Mouse (Mus musculus): ENCODE results near the gene Dph7.

Gene Dph7

DNA sequence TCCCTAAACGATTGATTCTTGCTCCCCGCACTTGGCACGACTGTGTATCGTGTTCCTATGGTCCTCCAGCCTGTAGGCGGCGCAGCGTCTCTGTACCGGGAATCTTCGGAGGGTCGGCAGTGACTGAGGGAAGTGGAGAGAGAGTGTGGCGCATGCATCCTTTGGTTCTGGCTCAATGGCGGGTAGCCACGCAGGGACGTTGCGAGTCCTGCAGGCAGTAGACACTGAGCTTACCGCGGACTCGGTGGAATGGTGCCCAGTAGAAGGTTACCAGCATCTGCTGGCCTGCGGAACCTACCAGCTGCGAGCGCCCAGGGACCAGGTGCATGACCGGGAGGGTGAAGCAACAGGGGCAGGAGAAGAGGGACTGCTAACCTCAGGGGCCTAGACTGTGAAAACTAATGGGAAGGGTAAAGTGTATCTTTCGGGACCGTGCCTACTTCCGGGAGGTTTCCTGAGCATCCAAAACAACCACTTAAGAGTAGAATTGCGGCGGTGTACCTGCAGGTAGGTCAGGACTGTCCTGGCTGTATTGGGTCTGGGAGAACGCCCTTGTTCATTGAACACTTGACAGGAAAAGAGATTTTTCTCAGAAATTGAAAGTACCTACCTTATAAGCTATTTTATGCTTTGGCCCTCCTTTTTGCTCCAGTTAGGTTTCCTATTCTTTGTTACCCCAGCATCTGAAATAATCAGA, at the start of gene Dph7:
Gene Dph7 (plus strand): TSS at position 97 of the 697 bp plus-strand sequence.
- peak; percentile 92 for DNase-seq (ENCODE audit: low read depth, low spot score)

DNA sequence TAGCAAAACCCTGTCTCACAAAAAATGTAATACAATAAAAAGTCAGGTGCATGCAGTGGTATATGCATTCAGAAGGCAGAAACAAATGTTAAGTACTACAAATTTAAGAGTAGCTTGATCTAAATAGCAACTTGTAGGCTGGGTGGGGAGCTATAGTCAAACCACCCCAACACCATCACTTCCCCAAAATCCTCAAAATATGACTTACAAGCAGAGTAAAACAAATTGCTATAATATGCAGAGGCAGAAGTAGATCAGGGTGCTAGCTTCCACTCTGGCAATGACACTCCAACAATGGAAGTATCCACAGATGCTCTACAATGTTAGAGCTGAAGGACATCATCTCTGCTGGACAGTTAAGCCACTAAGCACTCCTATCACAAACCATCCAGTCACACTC, 49.6 kb upstream of the Dph7 start:
- DNase-seq (ENCODE audit: low read depth, low spot score): no peak

GRCm38 (mm10) chr2:24914762-24915161, 47.4 kb upstream of the Dph7 start:
- DNase-seq (ENCODE audit: low read depth, low spot score): no peak

DNA sequence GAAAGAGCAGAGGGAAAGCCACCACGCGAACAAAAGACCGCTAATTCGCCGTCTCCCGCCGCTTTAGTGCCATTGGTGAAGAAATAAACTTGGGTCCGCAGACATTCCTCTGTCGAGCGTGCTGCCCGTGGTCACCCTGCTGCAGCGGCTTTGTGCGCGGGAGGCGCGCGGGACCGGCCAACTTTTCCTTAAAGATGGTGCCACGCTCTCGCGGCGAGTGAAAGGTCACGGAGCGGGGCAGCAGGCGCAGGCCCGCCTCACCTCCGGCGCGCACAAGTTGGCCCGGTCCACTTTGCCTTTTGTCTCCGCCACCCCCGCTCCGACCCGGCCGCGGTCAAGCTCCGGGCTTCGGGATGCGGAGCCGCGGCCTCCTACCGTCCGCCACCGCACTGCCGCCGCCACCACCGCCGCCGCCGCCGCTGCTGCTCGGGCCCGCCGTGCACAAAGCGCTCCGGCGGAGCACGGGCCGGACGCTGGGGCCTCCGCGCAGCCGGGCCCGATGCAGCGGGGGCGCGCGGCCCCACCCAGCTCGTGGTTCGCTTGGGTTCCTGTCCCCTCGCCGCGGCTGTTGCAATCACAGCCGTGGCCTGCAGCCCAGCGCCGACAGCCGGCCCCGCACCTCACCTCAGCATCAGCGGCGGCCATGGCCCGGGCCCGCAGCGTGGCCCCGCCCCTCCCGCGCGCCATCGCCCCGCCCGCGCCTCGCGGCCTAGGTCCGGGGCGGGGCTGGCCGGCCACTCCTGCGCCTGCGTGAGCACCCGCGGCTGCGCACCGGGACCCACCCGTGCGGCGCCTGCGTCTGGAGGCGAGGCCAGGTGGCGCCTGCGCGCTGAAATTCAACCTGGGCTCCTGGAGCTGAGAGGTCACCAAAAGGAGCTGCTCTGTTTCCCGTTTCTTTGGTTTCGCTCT, 43.0 kb upstream of the Dph7 start, which contains the start of gene Ehmt1:
Gene Ehmt1 (minus strand): TSS at position 685 of the 909 bp plus-strand sequence.
- peak; percentile 97 for DNase-seq (ENCODE audit: low read depth, low spot score)

DNA sequence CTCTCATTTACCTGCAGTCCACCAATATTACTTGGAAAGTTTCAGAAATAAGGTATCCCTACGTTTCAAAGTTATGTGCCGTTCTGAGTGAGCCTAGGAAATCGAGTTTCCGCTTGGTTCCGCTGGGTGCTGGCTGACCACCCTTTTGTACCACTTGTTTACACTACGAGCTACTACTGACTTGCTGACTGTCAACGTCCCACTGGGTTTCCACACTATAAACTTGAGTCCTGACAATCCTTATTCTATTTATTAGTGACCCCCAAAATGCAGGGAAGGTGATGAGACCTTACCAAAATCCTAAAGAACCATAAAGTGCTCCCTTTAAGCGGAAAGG, 42.4 kb upstream of the Dph7 start:
- DNase-seq (ENCODE audit: low read depth, low spot score): no peak

DNA sequence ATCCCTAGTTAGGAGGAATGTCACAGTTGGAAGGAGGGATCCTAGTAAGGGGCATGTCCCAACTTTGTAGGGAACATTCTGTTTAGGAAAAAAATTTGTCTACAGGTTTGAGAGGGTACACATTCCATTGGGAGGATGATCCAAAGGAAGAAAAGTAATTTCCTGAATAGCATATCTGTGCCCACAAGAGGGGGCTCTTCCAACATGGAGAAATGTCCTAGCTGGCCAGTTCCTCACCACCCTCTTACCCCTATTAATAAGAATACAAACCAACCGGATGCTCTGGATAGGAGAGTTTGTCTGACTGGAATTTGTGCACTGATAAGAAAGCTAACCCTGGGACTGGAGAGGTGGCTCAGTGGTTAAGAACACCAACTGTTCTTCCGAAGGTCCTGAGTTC, 38.6 kb upstream of the Dph7 start:
- peak; percentile 35 for DNase-seq (ENCODE audit: low read depth, low spot score)

GRCm38 (mm10) chr2:24925284-24925683, 36.9 kb upstream of the Dph7 start:
- DNase-seq (ENCODE audit: low read depth, low spot score): no peak

DNA sequence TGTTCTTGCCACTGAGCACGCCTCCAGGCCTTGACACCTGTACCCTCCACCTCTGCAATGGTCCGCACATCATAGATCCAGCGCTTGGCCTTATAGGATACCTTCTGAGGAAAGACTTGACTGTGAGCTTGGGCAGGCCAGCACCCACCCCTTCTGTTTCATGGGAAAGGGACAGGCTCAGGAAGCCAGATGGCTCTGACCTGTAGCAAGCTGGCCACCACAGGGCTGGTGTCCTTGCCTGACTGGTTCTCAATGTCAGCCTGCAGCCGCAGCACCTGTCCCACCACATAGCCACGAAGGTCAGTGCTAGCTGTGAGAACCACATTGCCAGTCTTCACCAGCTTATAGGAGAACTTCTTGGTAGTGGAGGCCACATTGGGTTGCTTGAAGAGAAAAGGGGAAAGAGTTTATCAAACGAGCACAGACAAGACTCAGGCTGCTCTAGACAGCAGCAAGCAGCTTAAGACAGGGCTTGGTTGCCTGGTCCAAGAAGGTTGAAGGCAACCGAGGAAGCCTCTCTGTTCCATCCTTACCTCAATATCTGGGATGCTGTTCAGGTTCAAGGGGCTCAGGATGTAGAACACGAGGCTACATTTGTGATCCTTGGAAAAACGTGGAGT, 35.7 kb upstream of the Dph7 start:
- no peak for DNase-seq (ENCODE audit: low read depth, low spot score)

GRCm38 (mm10) chr2:24926965-24927358, 35.2 kb upstream of the Dph7 start:
- DNase-seq (ENCODE audit: low read depth, low spot score): no peak

DNA sequence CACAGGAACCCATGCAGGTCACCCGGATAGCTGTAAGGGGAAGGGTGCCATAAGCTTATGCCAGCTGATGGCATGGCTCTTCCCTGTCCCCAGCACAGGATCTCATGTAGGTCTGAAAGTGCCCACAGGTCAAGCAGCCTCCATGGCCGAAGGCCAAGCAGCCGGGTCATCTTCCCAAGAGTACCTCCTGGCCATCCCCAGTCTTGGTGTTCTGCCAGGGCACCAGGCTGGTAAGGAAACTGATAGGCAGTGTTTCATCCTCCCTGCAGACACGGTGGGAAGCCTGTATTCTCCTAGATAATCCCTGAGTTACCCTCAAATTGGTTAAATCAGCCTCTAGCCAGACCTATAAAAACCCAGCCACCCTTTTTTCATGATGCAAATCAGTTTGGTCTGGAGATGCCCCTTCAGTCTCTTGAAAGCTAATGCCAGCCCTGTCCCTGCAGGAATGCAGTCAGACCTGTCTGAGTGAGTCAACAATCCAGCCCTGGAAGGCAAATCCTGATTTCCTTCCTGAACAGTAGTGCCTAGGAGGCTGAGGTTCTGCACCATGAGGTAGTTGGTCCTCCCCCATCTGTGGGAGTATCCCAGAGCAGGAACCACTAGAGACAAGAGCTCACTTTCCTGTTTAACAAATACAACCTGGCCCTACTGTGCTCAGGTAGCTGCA, 34.3 kb upstream of the Dph7 start:
- DNase-seq (ENCODE audit: low read depth, low spot score): no peak

- DNase-seq (ENCODE audit: low read depth, low spot score): peak; percentile 44
Observed at GRCm38 (mm10) chr2:24929119-24929518, 33.1 kb upstream of the Dph7 start.

GRCm38 (mm10) chr2:24929593-24929992, 32.6 kb upstream of the Dph7 start:
- DNase-seq (ENCODE audit: low read depth, low spot score): peak; percentile 77

GRCm38 (mm10) chr2:24934441-24934963, 27.7 kb upstream of the Dph7 start:
- DNase-seq (ENCODE audit: low read depth, low spot score): no peak

GRCm38 (mm10) chr2:24935057-24935796, 27.0 kb upstream of the Dph7 start, which contains the start of gene Arrdc1:
Gene Arrdc1 (minus strand): TSS chr2:24935252.
- DNase-seq (ENCODE audit: low read depth, low spot score): peak; percentile 99

DNA sequence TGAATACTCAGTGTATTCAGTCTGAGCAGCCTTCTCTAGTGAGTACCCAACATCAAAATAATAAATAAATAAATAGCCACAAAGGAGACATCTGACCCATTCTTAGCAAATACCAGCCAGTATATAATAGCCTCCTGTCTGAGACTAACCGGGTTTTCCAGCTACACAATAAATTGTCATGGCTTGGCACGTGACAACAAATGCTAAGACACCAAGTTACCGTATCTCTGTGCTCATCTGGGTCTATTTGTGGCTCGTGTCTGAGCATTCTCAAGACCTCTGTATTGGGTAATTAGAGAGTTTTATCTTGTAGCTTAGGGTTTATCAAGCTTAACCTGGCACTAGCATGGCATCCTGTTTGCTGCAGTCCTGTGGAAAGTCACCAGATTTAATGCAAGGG, 20.1 kb upstream of the Dph7 start:
- DNase-seq (ENCODE audit: low read depth, low spot score): no peak

GRCm38 (mm10) chr2:24944304-24944703, 17.9 kb upstream of the Dph7 start:
- DNase-seq (ENCODE audit: low read depth, low spot score): peak; percentile 76

DNA sequence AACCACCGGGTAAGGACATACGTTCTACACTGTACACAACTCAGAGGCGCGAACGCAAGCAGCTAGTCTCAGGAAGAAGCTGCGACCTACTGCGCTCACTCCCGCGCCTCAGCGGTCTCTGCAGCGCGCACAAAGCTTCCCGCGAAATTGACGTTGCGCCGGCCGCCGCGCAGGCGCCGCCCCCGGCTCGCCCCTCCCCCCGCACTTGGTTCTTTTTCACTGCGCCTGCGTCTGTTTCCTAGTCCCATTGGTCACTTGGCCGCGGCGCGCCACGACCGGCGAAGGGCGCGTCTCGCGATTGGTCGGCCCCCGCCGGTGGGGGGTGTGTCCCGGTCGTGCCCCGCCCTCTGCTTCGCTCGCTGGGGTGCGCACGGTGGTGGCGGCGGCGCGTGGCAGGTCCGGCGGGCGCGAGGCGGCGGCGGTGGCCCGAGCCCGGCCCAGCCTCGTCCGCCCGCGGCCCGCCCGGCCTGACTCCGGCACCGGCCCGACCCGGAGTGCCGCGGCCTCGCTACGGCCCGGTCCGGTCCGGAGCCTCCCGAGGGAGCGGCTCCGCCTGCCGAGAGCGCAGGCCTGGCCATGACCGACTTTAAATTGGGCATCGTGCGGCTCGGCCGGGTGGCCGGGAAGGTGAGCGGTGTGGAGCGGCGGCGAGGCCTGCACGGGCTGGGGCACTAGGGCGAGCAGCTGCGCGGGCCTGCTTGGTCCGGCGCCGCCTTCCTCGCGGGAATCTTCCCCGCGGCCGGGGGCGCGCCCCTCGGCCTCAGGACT, 12.6 kb upstream of the Dph7 start, which contains the start of gene Zmynd19:
Gene Zmynd19 (plus strand): TSS at position 372 of the 768 bp plus-strand sequence.
- peak; percentile 99 for DNase-seq (ENCODE audit: low read depth, low spot score)

DNA sequence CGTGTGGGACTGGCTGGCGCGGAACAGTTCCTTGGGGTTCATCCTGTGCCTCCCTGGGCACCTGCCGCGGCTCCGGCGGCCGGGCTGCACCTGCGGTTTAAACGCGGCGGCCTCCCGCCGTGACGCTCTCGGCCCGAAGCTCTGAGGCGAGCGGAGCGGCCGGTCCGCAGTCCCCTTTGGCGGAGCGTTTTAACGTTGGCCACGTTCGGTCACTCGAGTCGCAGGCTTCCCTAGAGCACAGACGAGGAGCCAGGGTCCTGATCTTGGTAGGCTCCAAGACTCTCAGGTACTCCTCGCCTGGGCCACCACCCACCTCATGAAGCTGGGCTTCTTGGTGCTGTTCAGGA, 12.0 kb upstream of the Dph7 start:
- DNase-seq (ENCODE audit: low read depth, low spot score): peak; percentile 35

GRCm38 (mm10) chr2:24952537-24953055, 9.6 kb upstream of the Dph7 start:
- DNase-seq (ENCODE audit: low read depth, low spot score): no peak

- peak; percentile 22 for DNase-seq (ENCODE audit: low read depth, low spot score)
Observed at GRCm38 (mm10) chr2:24960910-24961309, 1.3 kb upstream of the Dph7 start.
